Mouse (Mus musculus): ENCODE measurements at regions not wholly inside any gene's neighbourhood (a gene's known extent, or its start where the extent isn't known, plus 50 kb on each side); places are given as distances from the start of the nearest gene placed in this dataset.

GRCm38 (mm10) chr8:35234436-35234835 is 531.2 kb upstream of the Gm19410 start:
- DNase-seq (ENCODE audit: low spot score), result no peak
- no peaks in the 10 kb centered on the region for H3K36me3 ChIP-seq (replicated peaks; ENCODE audit: control insufficient read depth, insufficient read depth)
- H3K9me3 ChIP-seq (ENCODE audit: control insufficient read depth, low read length), result no peaks in the 10 kb centered on the region
- H3K27me3 ChIP-seq (ENCODE audit: control insufficient read depth, insufficient read depth, low read length), result no peaks in the 10 kb centered on the region
- H3K4me2 ChIP-seq (replicated peaks), result no peak overlapping the region
- H3K27ac ChIP-seq, result peak overlapping the region; percentile 58
- H3K4me1 ChIP-seq (replicated peaks; ENCODE audit: control insufficient read depth, insufficient read depth, low read length), result peaks cover 7% of the 10 kb centered on the region; the same call in 1 of the 2 replicates
- WGBS, result 53% methylated on average over 5 of the region's 5 CpGs
- H3K9ac ChIP-seq, result no peak overlapping the region
- no peak for ATAC-seq (ENCODE audit: low FRiP score)
- H3K4me3 ChIP-seq (replicated peaks; ENCODE audit: low read length), result no peak overlapping the region

DNA sequence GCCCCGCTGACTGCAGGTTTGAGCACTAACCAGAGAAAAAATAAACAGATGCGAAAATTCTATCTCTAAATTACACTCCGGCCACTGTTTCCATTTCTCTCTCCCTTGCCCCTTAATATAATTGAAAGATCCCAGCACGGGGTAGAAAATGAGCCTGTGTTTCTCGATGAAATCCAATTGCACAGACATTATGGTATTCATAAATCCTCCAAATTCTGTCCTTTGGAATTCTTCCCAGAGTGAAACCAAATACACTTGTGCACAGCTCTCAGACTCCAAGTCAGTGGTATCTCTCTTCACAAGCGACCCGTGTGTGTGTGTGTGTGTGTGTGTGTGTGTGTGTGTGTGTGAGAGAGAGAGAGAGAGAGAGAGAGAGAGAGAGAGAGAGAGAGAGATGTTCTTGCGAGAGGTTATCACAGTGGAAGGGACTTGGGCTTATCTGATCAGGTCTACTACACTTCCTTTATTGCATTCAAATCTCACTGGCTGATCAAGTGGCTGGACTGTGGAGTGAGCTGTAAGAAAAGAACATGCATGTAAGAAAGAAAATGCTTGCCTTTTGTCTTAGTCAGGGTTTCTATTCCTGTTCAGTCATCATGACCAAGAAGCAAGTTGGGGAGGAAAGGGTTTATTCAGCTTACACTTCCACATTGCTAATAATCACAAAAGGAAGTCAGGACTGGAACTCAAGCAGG is 529.6 kb upstream of the Gm19410 start:
- ATAC-seq (ENCODE audit: low FRiP score) (no peak), DNase-seq (ENCODE audit: low spot score) (no peak)
- no peak overlapping the region for H3K27ac ChIP-seq

DNA sequence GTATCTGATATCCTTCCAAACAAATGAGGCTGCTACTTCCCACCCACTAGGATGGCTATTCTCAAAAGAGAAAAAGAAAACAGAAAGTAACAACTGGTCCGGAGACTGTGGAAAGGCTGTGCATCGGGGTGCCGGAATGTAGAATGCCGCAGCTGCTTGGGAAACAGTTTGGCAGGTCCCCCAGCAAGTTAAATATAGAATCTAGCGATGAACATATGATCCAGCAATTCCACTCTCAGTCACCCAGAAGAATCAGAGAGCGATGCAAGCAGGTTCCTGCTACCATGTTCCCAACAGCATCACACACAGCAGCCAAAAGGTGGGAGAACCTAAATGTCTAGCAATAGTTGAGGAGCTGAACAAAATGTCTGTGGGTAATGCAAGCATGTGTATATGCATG is 528.3 kb upstream of the Gm19410 start:
- ATAC-seq (ENCODE audit: low FRiP score) (no peak), DNase-seq (ENCODE audit: low spot score) (no peak)
- Histone ChIP-seq H3K36me3 (replicated peaks; ENCODE audit: control insufficient read depth, insufficient read depth) (no peaks in the 10 kb centered on the region), H3K4me2 (replicated peaks) (no peak overlapping the region), H3K4me1 (replicated peaks; ENCODE audit: control insufficient read depth, insufficient read depth, low read length) (peaks cover 7% of the 10 kb centered on the region; the same call in 1 of the 2 replicates), H3K9me3 (ENCODE audit: control insufficient read depth, low read length) (no peaks in the 10 kb centered on the region), H3K27me3 (ENCODE audit: control insufficient read depth, insufficient read depth, low read length) (no peaks in the 10 kb centered on the region), H3K9ac (no peak overlapping the region), H3K27ac (no peak overlapping the region), H3K4me3 (replicated peaks; ENCODE audit: low read length) (no peak overlapping the region)
- WGBS, result 91% methylated on average over 6 of the region's 6 CpGs

More for the DNA sequence above, 529.6 kb upstream of the Gm19410 start:
- no peak overlapping the region for H3K9ac ChIP-seq
- 65% methylated on average over 8 of the region's 8 CpGs for WGBS
- H3K4me3 ChIP-seq (replicated peaks; ENCODE audit: low read length), result no peak overlapping the region
- H3K4me1 ChIP-seq (replicated peaks; ENCODE audit: control insufficient read depth, insufficient read depth, low read length), result peaks cover 7% of the 10 kb centered on the region; the same call in 1 of the 2 replicates
- H3K4me2 ChIP-seq (replicated peaks), result no peak overlapping the region
- H3K9me3 ChIP-seq (ENCODE audit: control insufficient read depth, low read length), result no peaks in the 10 kb centered on the region
- no peaks in the 10 kb centered on the region for H3K27me3 ChIP-seq (ENCODE audit: control insufficient read depth, insufficient read depth, low read length)
- no peaks in the 10 kb centered on the region for H3K36me3 ChIP-seq (replicated peaks; ENCODE audit: control insufficient read depth, insufficient read depth)

- H3K27ac ChIP-seq, result no peak overlapping the region
- H3K27me3 ChIP-seq (ENCODE audit: control insufficient read depth, insufficient read depth, low read length), result no peaks in the 10 kb centered on the region
- no peak overlapping the region for H3K4me3 ChIP-seq (replicated peaks; ENCODE audit: low read length)
- H3K9me3 ChIP-seq (ENCODE audit: control insufficient read depth, low read length), result no peaks in the 10 kb centered on the region
- H3K4me2 ChIP-seq (replicated peaks), result no peak overlapping the region
- no peak overlapping the region for H3K9ac ChIP-seq
- no peak for DNase-seq (ENCODE audit: low spot score)
- peaks cover 8% of the 10 kb centered on the region; the same call in 1 of the 2 replicates for H3K4me1 ChIP-seq (replicated peaks; ENCODE audit: control insufficient read depth, insufficient read depth, low read length)
- no peaks in the 10 kb centered on the region for H3K36me3 ChIP-seq (replicated peaks; ENCODE audit: control insufficient read depth, insufficient read depth)
- WGBS, result 92% methylated on average over 6 of the region's 6 CpGs
- no peak for ATAC-seq (ENCODE audit: low FRiP score)
These were observed 524.7 kb upstream of the Gm19410 start for GRCm38 (mm10) chr8:35240884-35241283.

DNA sequence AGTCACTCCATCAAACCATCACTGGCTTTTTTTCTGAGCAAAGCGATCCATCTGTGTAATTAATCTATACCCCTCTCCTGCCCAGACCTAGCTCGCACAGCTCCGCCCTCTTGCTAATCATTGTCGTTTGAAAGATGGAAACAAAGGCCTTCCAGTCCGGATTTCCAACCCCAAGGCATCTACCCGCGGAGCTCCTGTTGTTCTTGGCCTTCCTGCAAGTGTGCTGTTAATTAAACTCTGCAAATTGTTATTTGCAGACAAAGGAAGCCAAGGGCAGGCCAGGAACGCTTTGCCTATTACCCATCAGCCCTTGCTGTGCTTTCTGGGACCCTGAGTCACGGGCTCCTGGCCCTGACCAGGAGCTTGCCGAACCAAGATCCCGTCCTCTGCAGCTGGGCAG is 522.0 kb upstream of the Gm19410 start:
- WGBS, result 19% methylated on average over 11 of the region's 11 CpGs
- 0 out of 2 replicates have a peak, but pooled peaks have one; percentile 24 for ATAC-seq (ENCODE audit: low FRiP score)

GRCm38 (mm10) chr8:35249747-35250375 is 515.7 kb upstream of the Gm19410 start:
- no peak overlapping the region for H3K4me2 ChIP-seq (replicated peaks)
- H3K4me1 ChIP-seq (replicated peaks; ENCODE audit: control insufficient read depth, insufficient read depth, low read length), result no peaks in the 10 kb centered on the region
- no peak overlapping the region for H3K9ac ChIP-seq
- no peaks in the 10 kb centered on the region for H3K36me3 ChIP-seq (replicated peaks; ENCODE audit: control insufficient read depth, insufficient read depth)
- ATAC-seq (ENCODE audit: low FRiP score), result no peak
- no peak for DNase-seq (ENCODE audit: low spot score)
- no peaks in the 10 kb centered on the region for H3K9me3 ChIP-seq (ENCODE audit: control insufficient read depth, low read length)
- 87% methylated on average over 7 of the region's 7 CpGs for WGBS
- no peak overlapping the region for H3K27ac ChIP-seq
- no peaks in the 10 kb centered on the region for H3K27me3 ChIP-seq (ENCODE audit: control insufficient read depth, insufficient read depth, low read length)
- H3K4me3 ChIP-seq (replicated peaks; ENCODE audit: low read length), result no peak overlapping the region

More for the DNA sequence above, 522.0 kb upstream of the Gm19410 start:
- H3K27me3 ChIP-seq (ENCODE audit: control insufficient read depth, insufficient read depth, low read length), result no peaks in the 10 kb centered on the region
- H3K4me1 ChIP-seq (replicated peaks; ENCODE audit: control insufficient read depth, insufficient read depth, low read length), result peaks cover 8% of the 10 kb centered on the region; the same call in 1 of the 2 replicates
- DNase-seq (ENCODE audit: low spot score), result peak; percentile 35
- H3K27ac ChIP-seq, result peak overlapping the region; percentile 26; the same call in 1 of the 2 replicates
- no peak overlapping the region for H3K9ac ChIP-seq
- H3K4me2 ChIP-seq (replicated peaks), result no peak overlapping the region
- H3K36me3 ChIP-seq (replicated peaks; ENCODE audit: control insufficient read depth, insufficient read depth), result no peaks in the 10 kb centered on the region
- no peak overlapping the region for H3K4me3 ChIP-seq (replicated peaks; ENCODE audit: low read length)
- H3K9me3 ChIP-seq (ENCODE audit: control insufficient read depth, low read length), result no peaks in the 10 kb centered on the region

- Histone ChIP-seq H3K9ac (no peak overlapping the region), H3K27ac (no peak overlapping the region), H3K27me3 (ENCODE audit: control insufficient read depth, insufficient read depth, low read length) (no peaks in the 10 kb centered on the region), H3K4me1 (replicated peaks; ENCODE audit: control insufficient read depth, insufficient read depth, low read length) (no peaks in the 10 kb centered on the region), H3K4me3 (replicated peaks; ENCODE audit: low read length) (no peak overlapping the region), H3K4me2 (replicated peaks) (no peak overlapping the region), H3K36me3 (replicated peaks; ENCODE audit: control insufficient read depth, insufficient read depth) (no peaks in the 10 kb centered on the region), H3K9me3 (ENCODE audit: control insufficient read depth, low read length) (no peaks in the 10 kb centered on the region)
- WGBS, result 76% methylated on average over 4 of the region's 4 CpGs
- DNase-seq (ENCODE audit: low spot score) (no peak), ATAC-seq (ENCODE audit: low FRiP score) (no peak)
These were observed 514.9 kb upstream of the Gm19410 start for GRCm38 (mm10) chr8:35250641-35251040.

GRCm38 (mm10) chr8:35253946-35254345 is 511.6 kb upstream of the Gm19410 start:
- ATAC-seq (ENCODE audit: low FRiP score), result no peak
- Histone ChIP-seq H3K4me2 (replicated peaks) (no peak overlapping the region), H3K4me3 (replicated peaks; ENCODE audit: low read length) (no peak overlapping the region), H3K27ac (no peak overlapping the region), H3K4me1 (replicated peaks; ENCODE audit: control insufficient read depth, insufficient read depth, low read length) (no peaks in the 10 kb centered on the region), H3K36me3 (replicated peaks; ENCODE audit: control insufficient read depth, insufficient read depth) (no peaks in the 10 kb centered on the region), H3K27me3 (ENCODE audit: control insufficient read depth, insufficient read depth, low read length) (no peaks in the 10 kb centered on the region), H3K9me3 (ENCODE audit: control insufficient read depth, low read length) (no peaks in the 10 kb centered on the region), H3K9ac (no peak overlapping the region)
- WGBS, result 90% methylated on average over 4 of the region's 4 CpGs
- no peak for DNase-seq (ENCODE audit: low spot score)

GRCm38 (mm10) chr8:35255327-35255726 is 510.3 kb upstream of the Gm19410 start:
- H3K4me1 ChIP-seq (replicated peaks; ENCODE audit: control insufficient read depth, insufficient read depth, low read length), result no peaks in the 10 kb centered on the region
- H3K27me3 ChIP-seq (ENCODE audit: control insufficient read depth, insufficient read depth, low read length), result no peaks in the 10 kb centered on the region
- H3K9ac ChIP-seq, result no peak overlapping the region
- WGBS, result 86% methylated on average over 2 of the region's 2 CpGs
- no peaks in the 10 kb centered on the region for H3K9me3 ChIP-seq (ENCODE audit: control insufficient read depth, low read length)
- no peak overlapping the region for H3K27ac ChIP-seq
- no peak for ATAC-seq (ENCODE audit: low FRiP score)
- DNase-seq (ENCODE audit: low spot score), result no peak
- H3K36me3 ChIP-seq (replicated peaks; ENCODE audit: control insufficient read depth, insufficient read depth), result no peaks in the 10 kb centered on the region
- no peak overlapping the region for H3K4me3 ChIP-seq (replicated peaks; ENCODE audit: low read length)
- no peak overlapping the region for H3K4me2 ChIP-seq (replicated peaks)
